Mouse (Mus musculus): ENCODE measurements around the gene 2900011O08Rik.

- no peak for TF ChIP-seq CTCF (IDR thresholded peaks at IDR 0.05; ENCODE audit: insufficient read depth, low read depth, low read length)
- no peak for TF ChIP-seq POLR2A (IDR thresholded peaks at IDR 0.05; ENCODE audit: insufficient read depth, low read depth, low read length)
Observed at GRCm38 (mm10) chr16:13944752-13945151, 41.7 kb upstream of the 2900011O08Rik start.

Measured in olfactory bulb, adult 2 months (tissue).